Mouse (Mus musculus): ENCODE results near the gene Bag3. TPM values are rescaled to one million over a fixed set of nuclear protein-coding genes. Genes with fewer than 3 reads are reported as not detected.
A peak's percentile ranks its signal among the peaks of the same experiment; 100 is the strongest.

Gene Bag3
- polyA plus RNA-seq, 1 experiment: 58.6 TPM

- no peak overlapping the region for H3K4me3 ChIP-seq (replicated peaks; ENCODE audit: extremely low read depth, low read depth, low read length)
- no peak for DNase-seq
- TF ChIP-seq CTCF (IDR thresholded peaks at IDR 0.05; ENCODE audit: insufficient read depth, low read length) (no peak), POLR2A (IDR thresholded peaks at IDR 0.05; ENCODE audit: borderline replicate concordance, extremely low read depth, low read depth, low read length) (no peak)
- H3K4me1 ChIP-seq (ENCODE audit: control insufficient read depth, insufficient read depth, low read length): peaks cover 4% of the 10 kb centered on the region
- 27% methylated on average over 9 of the region's 9 CpGs for WGBS
Measured at GRCm38 (mm10) chr7:128591345-128592084, 68.1 kb downstream of the Bag3 start.

DNA sequence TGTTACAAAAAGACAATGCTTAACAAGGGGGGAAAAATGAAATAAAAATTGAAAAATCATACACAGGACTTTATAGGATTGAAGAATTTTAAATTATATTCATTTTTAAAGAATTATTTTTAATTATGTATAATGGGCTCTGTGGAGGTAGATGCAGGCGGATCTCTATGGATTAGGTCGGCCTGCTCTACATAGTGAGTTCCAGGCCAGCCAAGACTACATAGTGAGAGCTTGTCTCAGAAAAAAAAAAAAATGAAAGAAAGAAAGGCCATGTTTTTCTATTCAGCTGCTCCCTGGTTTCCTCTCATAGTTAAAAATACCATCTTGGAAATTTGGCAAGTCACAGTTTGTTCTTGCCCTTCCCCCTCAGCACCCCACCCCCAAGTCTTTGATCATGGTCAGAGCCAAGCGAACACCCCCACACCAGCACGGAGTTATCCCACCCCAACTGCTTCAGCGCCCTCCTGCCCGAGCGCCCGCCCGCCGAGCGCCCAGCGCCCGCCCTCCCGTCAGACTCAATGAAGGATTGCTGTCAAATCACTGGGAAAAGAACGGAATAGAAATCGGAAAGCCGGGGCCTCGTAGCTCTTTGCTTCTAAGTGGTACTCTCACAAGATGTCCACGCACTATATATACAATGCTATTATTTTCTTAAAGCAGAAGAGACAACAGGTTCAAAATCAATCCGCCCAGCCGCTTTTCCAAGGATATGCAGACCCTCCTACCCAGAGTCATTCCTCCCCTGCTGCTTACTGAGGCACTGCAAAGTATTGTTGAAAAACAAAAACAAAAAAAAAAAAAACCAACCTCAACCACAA lies 68.9 kb downstream of the Bag3 start:
- WGBS: 19% methylated on average over 21 of the region's 21 CpGs
- peak overlapping the region; percentile 53 for H3K4me3 ChIP-seq (replicated peaks; ENCODE audit: extremely low read depth, low read depth, low read length)

GRCm38 (mm10) chr7:128592936-128593241 lies 69.5 kb downstream of the Bag3 start:
- WGBS: 26% methylated on average over 6 of the region's 6 CpGs
- Histone ChIP-seq H3K4me3 (replicated peaks; ENCODE audit: extremely low read depth, low read depth, low read length) (no peak overlapping the region), H3K4me1 (ENCODE audit: control insufficient read depth, insufficient read depth, low read length) (peaks cover 4% of the 10 kb centered on the region)
- no peak for DNase-seq
- TF ChIP-seq POLR2A (IDR thresholded peaks at IDR 0.05; ENCODE audit: borderline replicate concordance, extremely low read depth, low read depth, low read length) (no peak), CTCF (IDR thresholded peaks at IDR 0.05; ENCODE audit: insufficient read depth, low read length) (no peak)

More for the DNA sequence above, 68.9 kb downstream of the Bag3 start:
- H3K4me1 ChIP-seq (ENCODE audit: control insufficient read depth, insufficient read depth, low read length): peaks cover 4% of the 10 kb centered on the region
- DNase-seq: peak; percentile 29
- TF ChIP-seq POLR2A (IDR thresholded peaks at IDR 0.05; ENCODE audit: borderline replicate concordance, extremely low read depth, low read depth, low read length) (no peak), CTCF (IDR thresholded peaks at IDR 0.05; ENCODE audit: insufficient read depth, low read length) (no peak)

DNA sequence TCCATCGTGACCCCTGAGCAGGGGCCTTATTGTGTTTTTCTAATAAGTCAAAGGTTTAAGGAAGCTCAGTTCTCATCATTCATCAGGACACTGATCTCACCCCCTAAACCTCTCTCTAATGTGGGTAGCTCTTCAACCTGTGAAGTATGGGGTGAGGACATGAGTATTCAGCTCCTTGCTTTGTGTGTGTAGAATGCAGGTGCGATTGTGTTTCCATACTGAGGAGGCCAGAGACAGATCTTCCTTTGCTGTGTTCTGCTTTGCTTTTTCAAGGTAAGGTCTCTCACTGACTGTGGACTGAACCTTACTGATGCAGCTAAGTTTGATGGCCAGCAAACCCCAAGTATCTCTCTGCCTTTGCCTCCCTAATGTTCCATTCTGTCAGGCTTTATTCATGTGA lies 72.9 kb downstream of the Bag3 start:
- 93% methylated on average over 2 of the region's 2 CpGs for WGBS
- no peak for DNase-seq
- peaks cover 2% of the 10 kb centered on the region for H3K4me1 ChIP-seq (ENCODE audit: control insufficient read depth, insufficient read depth, low read length)
- no peak overlapping the region for H3K4me3 ChIP-seq (replicated peaks; ENCODE audit: extremely low read depth, low read depth, low read length)
- TF ChIP-seq CTCF (IDR thresholded peaks at IDR 0.05; ENCODE audit: insufficient read depth, low read length) (no peak), POLR2A (IDR thresholded peaks at IDR 0.05; ENCODE audit: borderline replicate concordance, extremely low read depth, low read depth, low read length) (no peak)

Other genes starting within 250 kb of the Bag3 start
- gene BC017158, start 225.4 kb upstream of the Bag3 start, polyA plus RNA-seq (2012; rRNA removed): 59.4 and 59.9 TPM in 2 replicates
- 11.1 and 13.7 TPM in 2 replicates for gene Rgs10, start 104.9 kb upstream of the Bag3 start, polyA plus RNA-seq (2012; rRNA removed)
- gene Tial1, start 61.9 kb upstream of the Bag3 start, polyA plus RNA-seq (2012; rRNA removed): 16.4 and 27.5 TPM in 2 replicates
- gene Inpp5f, start 87.7 kb downstream of the Bag3 start, polyA plus RNA-seq (2012; rRNA removed): 5.4 and 6.7 TPM in 2 replicates
- gene Mcmbp, start 216.9 kb downstream of the Bag3 start, polyA plus RNA-seq (2012; rRNA removed): 31.1 and 32.5 TPM in 2 replicates
- gene Sec23ip, start 221.3 kb downstream of the Bag3 start, polyA plus RNA-seq (2012; rRNA removed): 19.3 and 24.3 TPM in 2 replicates